Comparison of ENCODE assay signal across 14 mouse cellular contexts in the genomic region with DNA sequence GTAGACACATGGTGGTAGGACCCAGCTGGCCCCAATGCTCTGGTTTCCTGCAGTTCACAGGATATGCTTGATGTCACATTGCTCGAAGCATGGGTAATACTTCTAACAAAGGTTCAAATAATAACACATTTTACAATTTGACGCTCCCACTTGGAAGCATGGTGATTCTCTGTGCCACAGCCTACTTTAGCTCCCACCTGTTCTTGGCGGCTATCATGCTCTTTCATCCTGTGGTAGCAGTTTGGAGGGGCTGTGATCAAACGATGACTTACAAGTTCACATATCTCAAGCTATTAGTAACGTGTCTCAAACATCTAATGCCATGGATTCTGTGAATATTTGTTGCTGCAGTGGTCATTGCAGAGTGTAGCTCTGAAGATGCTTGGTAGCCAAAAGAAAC.
A peak's percentile ranks its signal among the peaks of the same experiment; 100 is the strongest.
DNase-seq lines count a peak whose midpoint lies in the region; ATAC-seq and TF ChIP-seq lines count a peak whose summit lies in the region.
"Had no signal": no experiment of that assay in that cellular context is flagged by ENCODE, and none has a peak within 500 bp of the region (broad histone marks: within the 10 kb centered on the region; RNA-seq: fewer than 3 reads in every experiment).

No protein-coding gene starts in this region.

- peak overlapping the region; percentile 82; the same call in 1 of the 2 replicates for H3K27ac ChIP-seq in heart, embryonic 11.5 days (ENCODE audit: low read depth, low read length)
- H3K27ac ChIP-seq in embryonic facial prominence, embryonic 13.5 days = peak overlapping the region; percentile 95

- peaks cover 56% of the 10 kb centered on the region for H3K4me1 ChIP-seq in heart, embryonic 11.5 days (ENCODE audit: control insufficient read depth, insufficient read depth, low read length)
- H3K4me1 ChIP-seq in lung, adult 2 months (ENCODE audit: control insufficient read depth, insufficient read depth, low read length) = peaks cover 50% of the 10 kb centered on the region
- H3K4me1 ChIP-seq in embryonic facial prominence, embryonic 13.5 days = peaks cover 59% of the 10 kb centered on the region

- peaks cover 100% of the 10 kb centered on the region for H3K79me2 ChIP-seq in myocyte (ENCODE audit: control insufficient read depth, insufficient read depth)

- no peaks in the 10 kb centered on the region for H3K9me3 ChIP-seq in heart, embryonic 11.5 days (replicated peaks; ENCODE audit: control insufficient read depth, low read length)
- no peaks in the 10 kb centered on the region for H3K9me3 ChIP-seq in embryonic facial prominence, embryonic 13.5 days
- H3K9me3 ChIP-seq: heart, embryonic 12.5 days had no signal

- ATAC-seq in heart, embryonic 11.5 days (replicated peaks; ENCODE audit: insufficient number of reproducible peaks, low FRiP score, low TSS enrichment) = no peak
- ATAC-seq in embryonic facial prominence, embryonic 13.5 days (ENCODE audit: insufficient number of reproducible peaks, insufficient read depth, low FRiP score, low TSS enrichment, low read depth) = no peak

- no peak for TF ChIP-seq POLR2A in lung, adult 2 months (IDR thresholded peaks at IDR 0.05; ENCODE audit: borderline replicate concordance, extremely low read depth, low read depth, low read length)
- TF ChIP-seq POLR2A in myocyte (IDR thresholded peaks at IDR 0.05; ENCODE audit: insufficient read length, low read depth) = no peak

- H3K9ac ChIP-seq in heart, embryonic 11.5 days (ENCODE audit: low read depth, low read length) = no peak overlapping the region
- H3K9ac ChIP-seq in embryonic facial prominence, embryonic 13.5 days = peak overlapping the region; percentile 90

- no peak overlapping the region for H3K4me3 ChIP-seq in heart, embryonic 11.5 days (ENCODE audit: low read depth, low read length)
- peak overlapping the region; percentile 4 for H3K4me3 ChIP-seq in lung, adult 2 months (replicated peaks; ENCODE audit: extremely low read depth, low read depth, low read length)
- peak overlapping the region; percentile 64 for H3K4me3 ChIP-seq in embryonic facial prominence, embryonic 13.5 days
- peak overlapping the region; percentile 24 for H3K4me3 ChIP-seq in myocyte
- H3K4me3 ChIP-seq: heart, embryonic 12.5 days had no signal

- intact Hi-C loops in heart, postnatal 36 days (cut with DNase I) = no loop called here

- TF ChIP-seq CTCF in lung, adult 2 months (IDR thresholded peaks at IDR 0.05; ENCODE audit: insufficient read depth, low read length) = no peak

- no peak overlapping the region for H3ac ChIP-seq in myocyte (ENCODE audit: control insufficient read depth, insufficient read length)

- H3K27me3 ChIP-seq in heart, embryonic 11.5 days (ENCODE audit: control insufficient read depth, insufficient read depth, low read length) = no peaks in the 10 kb centered on the region
- H3K27me3 ChIP-seq in embryonic facial prominence, embryonic 13.5 days = no peaks in the 10 kb centered on the region
- no peaks in the 10 kb centered on the region for H3K27me3 ChIP-seq in myocyte (ENCODE audit: control insufficient read depth, insufficient read depth, insufficient read length)
- H3K27me3 ChIP-seq: heart, embryonic 12.5 days had no signal

- WGBS in heart, embryonic 11.5 days (ENCODE audit: insufficient replicate concordance) = 64% methylated on average over 5 of the region's 5 CpGs
- WGBS in lung, adult 2 months = 29% methylated on average over 5 of the region's 5 CpGs
- 39% methylated on average over 5 of the region's 5 CpGs for WGBS in embryonic facial prominence, embryonic 13.5 days

- no peak overlapping the region for H3K4me2 ChIP-seq in heart, embryonic 11.5 days
- peak overlapping the region; percentile 68 for H3K4me2 ChIP-seq in embryonic facial prominence, embryonic 13.5 days
- peak overlapping the region; percentile 94 for H3K4me2 ChIP-seq in myocyte (ENCODE audit: low read depth)
- H3K4me2 ChIP-seq: midbrain, embryonic 11.5 days had no signal

- H3K36me3 ChIP-seq in heart, embryonic 11.5 days (ENCODE audit: control insufficient read depth, insufficient read depth, low read length) = no peaks in the 10 kb centered on the region; the same call in 1 of the 2 replicates
- peaks cover 6% of the 10 kb centered on the region for H3K36me3 ChIP-seq in embryonic facial prominence, embryonic 13.5 days
- H3K36me3 ChIP-seq in myocyte (ENCODE audit: control insufficient read depth, insufficient read depth) = peaks cover 10% of the 10 kb centered on the region

- DNase-seq in heart, postnatal 36 days = no peak
- DNase-seq in lung, adult 2 months = no peak
- DNase-seq in lung, postnatal 25 days (ENCODE audit: low spot score) = no peak
- no peak for DNase-seq in cerebellum, adult 18-20 months
- DNase-seq in layer of hippocampus, postnatal 14 days (ENCODE audit: low spot score in 2 of 2) = no peak
- DNase-seq: adrenal gland, postnatal 10 days; cerebellum, adult 11-12 months; kidney, postnatal 36 days; left cerebral cortex, postnatal 4 days had no signal

TF ChIP-seq in myocyte, 11 proteins besides CTCF, POLR2A, EP300 and RAD21:
- TF ChIP-seq POLR2AphosphoS2 (IDR thresholded peaks at IDR 0.05; ENCODE audit: insufficient read length, low read depth) (no peak), E2F4 (IDR thresholded peaks at IDR 0.05; ENCODE audit: insufficient read depth) (no peak), CEBPB (IDR thresholded peaks at IDR 0.05; ENCODE audit: insufficient read depth, poor library complexity, severe bottlenecking) (no peak), REST (IDR thresholded peaks at IDR 0.05; ENCODE audit: insufficient read depth, insufficient read length) (no peak), MYOG (IDR thresholded peaks at IDR 0.05; ENCODE audit: control insufficient read depth in 1 of 3, insufficient read depth in 1 of 3, insufficient read length in 2 of 3, low read depth in 2 of 3) (peak in 1 of 3 experiments; percentile 27), MYOD1 (IDR thresholded peaks at IDR 0.05; ENCODE audit: control insufficient read depth in 1 of 3, insufficient read length in 2 of 3, low read depth in 2 of 3) (peak in 2 of 3 experiments; percentile 64 to 76), TCF3 (IDR thresholded peaks at IDR 0.05; ENCODE audit: insufficient read length, low read depth) (no peak), TCF12 (IDR thresholded peaks at IDR 0.05; ENCODE audit: insufficient read depth, poor library complexity, severe bottlenecking) (no peak), USF1 (IDR thresholded peaks at IDR 0.05; ENCODE audit: low read depth) (no peak), SRF (IDR thresholded peaks at IDR 0.05; ENCODE audit: control insufficient read depth, insufficient read length, low read depth) (no peak), MAX (IDR thresholded peaks at IDR 0.05; ENCODE audit: low read depth) (no peak)
